In the genomic region with DNA sequence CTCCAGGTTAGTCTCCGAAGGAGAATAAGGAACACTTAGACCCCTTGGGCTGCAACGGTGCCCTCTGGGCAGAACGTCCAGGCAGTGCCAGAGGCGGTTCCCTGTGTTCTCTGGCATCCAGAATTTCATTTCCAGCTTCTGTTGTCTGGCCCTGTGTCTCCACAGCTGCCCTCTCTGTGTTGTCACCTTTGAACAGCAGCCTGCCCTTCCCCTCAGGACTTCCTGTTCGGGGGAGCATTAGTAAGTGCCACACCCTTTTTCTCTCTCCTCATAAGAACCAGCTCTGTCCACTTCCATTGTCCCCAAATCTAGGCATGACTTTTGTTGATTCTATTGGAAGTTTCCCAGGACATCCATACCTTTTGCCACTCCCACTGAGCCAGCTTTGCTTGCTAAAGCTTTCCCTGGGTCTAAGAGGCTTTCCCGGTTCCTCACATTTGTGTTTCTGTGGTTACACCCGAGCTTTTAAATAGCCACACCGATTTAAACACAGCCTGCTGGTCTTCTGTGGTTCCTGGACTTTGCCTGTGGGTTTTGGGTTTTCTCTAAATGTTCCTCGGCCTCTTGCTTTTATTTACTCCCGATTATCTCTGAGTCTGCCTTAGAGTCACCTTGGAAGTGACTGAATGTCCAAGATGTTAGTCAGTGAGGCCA, we compare ENCODE assay signal across 9 mouse cellular contexts. TPM values are rescaled to one million over a fixed set of nuclear protein-coding genes. Genes with fewer than 3 reads are reported as not detected.
A peak's percentile ranks its signal among the peaks of the same experiment; 100 is the strongest.
DNase-seq lines count a peak whose midpoint lies in the region; ATAC-seq lines count a peak whose summit lies in the region.
"Had no signal": no experiment of that assay in that cellular context is flagged by ENCODE, and none has a peak within 500 bp of the region (broad histone marks: within the 10 kb centered on the region; RNA-seq: fewer than 3 reads in every experiment).

No protein-coding gene starts in this region.

- H3K9me3 ChIP-seq in hindbrain, embryonic 12.5 days (replicated peaks), result no peaks in the 10 kb centered on the region
- no peaks in the 10 kb centered on the region for H3K9me3 ChIP-seq in hindbrain, embryonic 16.5 days (ENCODE audit: control insufficient read depth, low read length)
- H3K9me3 ChIP-seq: limb, embryonic 12.5 days had no signal

- no peak for ATAC-seq in hindbrain, embryonic 12.5 days (ENCODE audit: low FRiP score)
- no peak for ATAC-seq in hindbrain, embryonic 16.5 days

- H3K36me3 ChIP-seq in hindbrain, embryonic 12.5 days, result no peaks in the 10 kb centered on the region
- H3K36me3 ChIP-seq in hindbrain, embryonic 16.5 days (ENCODE audit: control insufficient read depth, insufficient read depth, low read length), result no peaks in the 10 kb centered on the region

- H3K4me2 ChIP-seq in hindbrain, embryonic 12.5 days (replicated peaks), result no peak overlapping the region
- no peak overlapping the region for H3K4me2 ChIP-seq in hindbrain, embryonic 16.5 days (ENCODE audit: low read length)
- H3K4me2 ChIP-seq: limb, embryonic 12.5 days had no signal

- H3K27me3 ChIP-seq in hindbrain, embryonic 12.5 days, result no peaks in the 10 kb centered on the region
- H3K27me3 ChIP-seq in hindbrain, embryonic 16.5 days (replicated peaks; ENCODE audit: control insufficient read depth, insufficient read depth, low read length), result no peaks in the 10 kb centered on the region
- H3K27me3 ChIP-seq: limb, embryonic 12.5 days had no signal

- DNase-seq in R1 (ENCODE audit: low read depth, low spot score), result peak; percentile 54
- peak; percentile 40 for DNase-seq in induced T-regulatory cell, adult 2 months (ENCODE audit: low read depth)
- DNase-seq in lung, postnatal 25 days (ENCODE audit: low spot score), result peak; percentile 77
- no peak for DNase-seq in retina, embryonic 14.5 days (ENCODE audit: low spot score)
- no peak for DNase-seq in layer of hippocampus, postnatal 36 days
- no peak for DNase-seq in layer of hippocampus, adult 9-11 months

- no peak overlapping the region for H3K4me3 ChIP-seq in hindbrain, embryonic 12.5 days
- no peak overlapping the region for H3K4me3 ChIP-seq in hindbrain, embryonic 16.5 days (ENCODE audit: low read length)
- H3K4me3 ChIP-seq: limb, embryonic 12.5 days had no signal

- 78% methylated on average over 10 of the region's 10 CpGs for WGBS in hindbrain, embryonic 12.5 days
- 82% methylated on average over 10 of the region's 10 CpGs for WGBS in hindbrain, embryonic 16.5 days

- peaks cover 57% of the 10 kb centered on the region for H3K4me1 ChIP-seq in hindbrain, embryonic 12.5 days
- peaks cover 43% of the 10 kb centered on the region for H3K4me1 ChIP-seq in hindbrain, embryonic 16.5 days (ENCODE audit: control insufficient read depth, insufficient read depth, low read depth, low read length)

- no peak overlapping the region for H3K9ac ChIP-seq in hindbrain, embryonic 12.5 days
- no peak overlapping the region for H3K9ac ChIP-seq in hindbrain, embryonic 16.5 days (ENCODE audit: low read depth, low read length)
- H3K9ac ChIP-seq: limb, embryonic 12.5 days had no signal

- H3K27ac ChIP-seq in hindbrain, embryonic 12.5 days, result peak overlapping the region; percentile 32; the same call in 1 of the 2 replicates
- no peak overlapping the region for H3K27ac ChIP-seq in hindbrain, embryonic 16.5 days (ENCODE audit: low read depth, low read length)
- H3K27ac ChIP-seq: limb, embryonic 12.5 days had no signal

RNA-seq across cellular contexts. Expression of a gene that starts 6.5 kb away (rescaled TPM):
- 14.3 and 17.7 TPM in 2 replicates for polyA plus RNA-seq in hindbrain, embryonic 12.5 days (2016; fragmentation: Nextera tagmentation; extraction: Ambion mirVana)
- polyA plus RNA-seq in hindbrain, embryonic 16.5 days (2015; fragmentation: Nextera tagmentation; extraction: Ambion mirVana), result 16.3 and 21.4 TPM in 2 replicates
- 10 to 100 TPM; 67.6 to 67.7 TPM for total RNA-seq in layer of hippocampus, postnatal 36 days (2021)

Comparison
In these comparisons a context has a peak if more than half of its experiments do, and no peak if none do; other contexts are left out.
1. DNase-seq: peak in R1 (single experiment), induced T-regulatory cell, adult 2 months (single experiment) and lung, postnatal 25 days (single experiment); none in retina, embryonic 14.5 days (single experiment), layer of hippocampus, postnatal 36 days (0 of 2) and layer of hippocampus, adult 9-11 months (single experiment).